Mouse (Mus musculus) megakaryocyte, embryonic 14.5 days (primary cell): ENCODE results near the gene Rft1.

Experiments
- FLI1 ChIP-seq: IDR thresholded peaks from 2 replicates; pipeline ENCODE4 v1.6.1; 2012; ENCODE audit warnings: low read length, inconsistent platforms, mixed read lengths
- GATA1 ChIP-seq: IDR thresholded peaks from 3 replicates; pipeline ENCODE4 v1.6.1; 2012; ENCODE audit warnings: mixed read lengths, low read length, inconsistent platforms, borderline replicate concordance

GRCm38 (mm10) chr14:30719514-30719913 lies 65.4 kb downstream of the Rft1 start:
- TF ChIP-seq GATA1 (no peak), FLI1 (no peak)
